Mouse (Mus musculus) embryo, embryonic 11.5 days (tissue): ENCODE data around the gene Tgfb1i1.

Source experiments
- DNase-seq: peaks from one replicate; pipeline ENCODE4 v3.0.0-alpha.2; 2012; ENCODE audit warnings: low read depth, low spot score

Gene Tgfb1i1

DNA sequence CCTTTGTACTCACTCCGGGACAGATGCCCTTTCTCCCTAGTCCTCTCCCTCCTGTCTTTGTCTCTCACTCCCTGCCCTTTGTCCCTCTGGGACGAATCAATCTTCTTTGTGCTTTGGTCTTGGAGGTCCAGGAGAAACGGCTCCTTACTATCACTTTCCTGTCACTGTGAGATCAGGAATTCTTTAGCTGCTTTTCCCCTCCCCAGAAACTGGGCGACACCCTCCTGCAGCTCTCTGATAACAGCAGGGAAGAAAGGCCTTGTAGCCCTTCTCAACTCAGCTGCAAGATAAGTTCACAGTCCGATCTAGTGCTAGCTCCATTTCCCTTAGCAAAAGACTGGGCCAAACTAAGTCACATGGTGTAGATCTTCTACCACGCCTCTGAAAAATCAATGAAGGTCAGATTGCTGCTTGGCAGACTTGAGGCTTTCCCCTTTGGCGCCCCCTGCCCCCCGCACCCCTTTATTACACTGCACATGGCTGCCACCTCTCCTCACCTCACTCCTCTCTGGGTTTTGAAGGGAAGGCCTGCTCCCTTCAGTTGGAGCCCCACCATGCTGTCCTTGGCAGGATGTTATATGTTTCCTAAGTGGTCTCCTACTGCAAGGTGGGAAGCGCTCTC, 42.4 kb downstream of the Tgfb1i1 start:
- DNase-seq, result no peak

GRCm38 (mm10) chr7:128294785-128295184, 48.2 kb downstream of the Tgfb1i1 start:
- DNase-seq, result no peak

GRCm38 (mm10) chr7:128296514-128296913, 49.9 kb downstream of the Tgfb1i1 start:
- no peak for DNase-seq

DNA sequence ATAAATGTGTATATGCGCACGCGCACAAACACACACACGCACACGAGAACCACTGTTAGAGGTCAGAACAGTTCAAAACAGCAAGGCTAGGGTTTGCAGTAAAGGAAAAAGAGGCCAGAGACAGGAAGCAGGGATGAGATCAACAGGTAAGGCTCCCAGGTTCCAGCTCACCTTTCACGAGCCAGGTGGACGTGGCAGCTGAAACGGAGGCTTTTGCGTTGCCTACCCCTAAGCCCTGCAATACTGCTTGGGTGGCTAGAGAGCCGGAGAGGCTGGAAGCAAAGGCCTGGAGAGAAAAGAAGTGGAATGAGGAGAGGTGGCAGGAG, 50.6 kb downstream of the Tgfb1i1 start:
- no peak for DNase-seq

- DNase-seq, result no peak
These were observed 51.2 kb downstream of the Tgfb1i1 start, which contains the start of gene BC017158 for GRCm38 (mm10) chr7:128297617-128298480. TSS of gene BC017158 (minus strand) at chr7:128298170.

- no peak for DNase-seq
These were observed 52.1 kb downstream of the Tgfb1i1 start for GRCm38 (mm10) chr7:128298481-128299342.

DNA sequence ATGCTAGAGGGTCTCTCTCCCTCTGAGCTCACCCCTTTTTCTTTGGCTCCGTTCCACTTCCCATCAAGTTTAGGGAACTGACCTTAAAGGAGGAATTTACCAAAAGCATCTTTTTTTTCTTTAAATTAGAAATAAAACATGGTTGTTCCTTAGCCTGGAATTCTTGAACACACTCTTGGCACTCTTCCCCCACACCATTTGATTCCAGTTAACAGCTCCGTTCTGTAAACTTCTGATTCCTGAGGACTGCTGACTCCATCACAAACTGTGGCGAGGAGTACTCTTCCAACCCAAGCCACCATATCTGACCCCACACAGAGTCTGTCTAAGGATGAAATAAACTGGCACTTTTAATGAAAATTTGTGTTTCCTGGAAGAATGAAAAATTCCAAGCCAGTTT, 54.3 kb downstream of the Tgfb1i1 start:
- DNase-seq, result no peak

DNA sequence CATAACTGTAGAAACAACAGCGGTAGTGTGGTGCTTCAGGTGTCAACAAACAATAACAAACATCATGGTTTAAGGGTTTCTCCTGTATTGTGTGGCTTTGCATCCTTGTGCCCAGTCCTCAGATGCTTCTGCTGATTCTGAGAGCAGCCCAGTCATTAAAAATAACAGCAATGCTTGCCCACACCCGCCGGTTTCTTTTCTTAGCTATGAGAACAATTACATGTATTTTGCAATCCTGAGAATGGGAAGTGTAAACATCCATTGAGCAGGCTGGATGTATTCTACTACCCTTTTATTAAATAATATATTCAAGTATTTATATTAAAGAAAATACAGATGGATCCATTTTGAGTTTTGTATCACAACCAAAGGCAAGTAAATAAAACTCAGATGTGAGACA, 55.5 kb downstream of the Tgfb1i1 start:
- no peak for DNase-seq

- no peak for DNase-seq
These were observed 57.6 kb downstream of the Tgfb1i1 start for GRCm38 (mm10) chr7:128304198-128304597.

GRCm38 (mm10) chr7:128304907-128305306, 58.3 kb downstream of the Tgfb1i1 start:
- DNase-seq, result no peak
